Mouse (Mus musculus) CD4-positive, CD25-positive, alpha-beta regulatory T cell (primary cell): ENCODE data around the gene Rpn1. TPM values are rescaled to one million over a fixed set of nuclear protein-coding genes. Genes with fewer than 3 reads are reported as not detected.

ENCODE experiments used
- polyA plus RNA-seq: library from polyadenylated mRNA; unstranded; fragments of 100-300 nt; shearing (Covaris generic); gene quantifications from one replicate; pipeline ENCODE4 v1.2.1, GENCODE M21; 2017

Rpn1 gene
- 213 TPM for polyA plus RNA-seq

DNA sequence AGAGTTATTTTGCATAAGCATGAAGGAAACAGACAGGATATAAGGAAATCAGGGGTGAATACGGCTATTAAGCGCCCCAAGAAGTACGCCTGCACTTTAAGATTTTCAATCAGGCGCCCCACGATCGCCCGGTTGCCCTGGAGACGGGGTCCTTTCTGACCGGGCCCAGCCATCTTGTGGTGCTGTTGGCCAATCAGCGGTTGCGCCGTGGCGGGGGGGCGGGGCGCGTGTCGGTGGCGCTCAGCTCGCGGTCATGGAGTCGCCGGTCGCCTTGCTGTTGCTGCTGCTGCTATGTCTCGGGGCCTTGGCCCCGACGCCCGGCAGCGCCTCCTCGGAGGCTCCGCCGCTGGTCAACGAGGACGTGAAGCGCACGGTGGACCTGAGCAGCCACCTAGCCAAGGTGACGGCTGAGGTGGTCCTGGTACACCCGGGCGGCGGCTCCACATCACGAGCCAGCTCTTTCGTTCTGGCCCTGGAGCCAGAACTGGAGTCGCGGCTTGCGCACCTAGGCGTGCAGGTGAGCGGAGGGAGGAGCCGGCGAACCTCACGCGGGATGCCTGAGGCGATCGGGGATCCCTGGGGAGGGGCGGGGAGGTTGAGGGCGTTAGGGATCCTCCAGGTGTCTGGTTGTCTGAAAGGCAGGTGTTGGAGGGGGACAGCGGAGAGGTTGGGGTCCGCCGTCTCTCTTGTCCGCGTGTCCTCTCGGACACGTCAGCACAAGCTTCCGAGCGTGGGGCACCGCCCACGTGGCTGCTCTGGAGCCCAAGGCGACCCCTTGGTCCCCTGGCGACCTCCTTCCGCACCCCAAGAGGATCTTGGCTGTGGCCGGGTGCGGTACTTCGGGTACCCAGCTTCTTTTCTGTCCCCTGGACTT is at the start of gene Rpn1:
Rpn1 (plus strand) TSS at position 205 of the 874 bp plus-strand sequence.

DNA sequence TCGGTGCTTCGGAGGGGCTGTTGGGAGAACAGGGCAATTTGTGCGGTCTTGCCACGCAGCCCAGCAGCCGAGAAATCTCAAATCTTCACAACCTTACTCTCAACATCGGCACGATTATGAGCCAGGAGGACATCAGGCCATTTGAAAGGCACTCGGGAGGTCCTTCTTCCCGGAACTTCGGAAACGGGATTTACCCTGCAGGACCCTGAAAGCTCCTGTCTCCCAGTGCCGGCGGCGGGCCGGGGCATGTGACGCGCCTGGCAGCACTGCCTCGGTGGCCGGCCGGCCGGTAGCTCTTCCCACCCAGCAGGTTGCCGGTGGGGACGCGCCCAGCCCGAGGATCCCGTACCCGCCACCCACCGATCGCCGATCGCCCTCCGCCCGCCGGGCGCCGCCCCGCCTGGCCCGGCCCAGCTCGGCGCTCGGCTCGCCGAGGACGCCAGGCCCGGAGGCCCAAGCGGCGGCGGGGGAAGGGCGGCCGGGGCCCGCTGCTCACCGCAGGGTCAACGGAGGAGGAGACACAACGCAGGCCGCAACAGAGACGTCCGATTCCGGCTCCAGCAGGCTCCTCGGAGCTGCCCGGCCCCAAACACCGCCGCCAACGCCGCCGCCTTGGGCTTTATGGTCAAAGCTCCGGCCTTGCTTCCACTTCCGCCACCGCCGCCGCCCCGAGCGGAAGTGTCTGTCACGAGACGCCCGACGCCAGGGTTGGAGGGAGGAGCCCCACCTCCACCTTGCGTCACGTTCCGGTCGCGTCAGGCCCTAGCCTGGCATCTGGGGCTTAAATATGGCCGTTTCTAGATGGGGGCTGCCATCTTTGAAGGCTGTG is 39.5 kb upstream of the Rpn1 start, which contains the start of gene Rab7:
Rab7 (minus strand) TSS at position 694 of the 829 bp plus-strand sequence.

Other genes with a start within 250 kb of the Rpn1 start
- gene Gm45140, start 248.7 kb upstream of the Rpn1 start, polyA plus RNA-seq, result 12.3 TPM
- gene Isy1, start 245.7 kb upstream of the Rpn1 start, polyA plus RNA-seq, result 72.1 TPM
- 1,206 TPM for gene Cnbp, start 233.4 kb upstream of the Rpn1 start, polyA plus RNA-seq
- 154 TPM for gene Copg1, start 196.7 kb upstream of the Rpn1 start, polyA plus RNA-seq
- gene Hmces, start 170.5 kb upstream of the Rpn1 start, polyA plus RNA-seq, result 40.3 TPM
- gene H1fx, start 102.8 kb upstream of the Rpn1 start, polyA plus RNA-seq, result not detected
- 285 TPM for gene Rab7, start 39.2 kb upstream of the Rpn1 start, polyA plus RNA-seq
- gene Gata2, start 109.4 kb downstream of the Rpn1 start, polyA plus RNA-seq, result not detected
- not detected for gene Dnajb8, start 137.8 kb downstream of the Rpn1 start, polyA plus RNA-seq